Comparison of ENCODE assay signal across 9 mouse cellular contexts in genomic region chr4:9010381-9011128, GRCm38 (mm10).
A peak's percentile ranks its signal among the peaks of the same experiment; 100 is the strongest.
DNase-seq lines count a peak whose midpoint lies in the region; ATAC-seq and TF ChIP-seq lines count a peak whose summit lies in the region.
"Had no signal": no experiment of that assay in that cellular context is flagged by ENCODE, and none has a peak within 500 bp of the region (broad histone marks: within the 10 kb centered on the region; RNA-seq: fewer than 3 reads in every experiment).

No protein-coding gene starts in this region.

- H3K9ac ChIP-seq in hindbrain, embryonic 11.5 days (ENCODE audit: low read depth, low read length) = no peak overlapping the region
- H3K9ac ChIP-seq in midbrain, embryonic 14.5 days (replicated peaks; ENCODE audit: low read length) = no peak overlapping the region
- H3K9ac ChIP-seq: lung, embryonic 14.5 days had no signal

- 31% methylated on average over 17 of the region's 17 CpGs for WGBS in kidney, adult 2 months
- 48% methylated on average over 17 of the region's 17 CpGs for WGBS in hindbrain, embryonic 11.5 days
- WGBS in midbrain, embryonic 14.5 days = 34% methylated on average over 17 of the region's 17 CpGs

- no peak overlapping the region for H3K4me3 ChIP-seq in kidney, adult 2 months (ENCODE audit: insufficient read depth, low read depth, low read length)
- H3K4me3 ChIP-seq in hindbrain, embryonic 11.5 days (ENCODE audit: low read depth, low read length) = no peak overlapping the region
- H3K4me3 ChIP-seq in midbrain, embryonic 14.5 days (replicated peaks; ENCODE audit: low read depth, low read length) = no peak overlapping the region

- TF ChIP-seq CTCF in kidney, adult 2 months (conservative IDR thresholded peaks at IDR 0.05; ENCODE audit: insufficient read depth, insufficient read length, low read depth, low read length) = no peak

- no peak overlapping the region for H3K4me2 ChIP-seq in hindbrain, embryonic 11.5 days (replicated peaks; ENCODE audit: low read depth, low read length)
- H3K4me2 ChIP-seq in midbrain, embryonic 14.5 days (ENCODE audit: low read length) = peak overlapping the region; percentile 21; the same call in 1 of the 2 replicates
- H3K4me2 ChIP-seq: lung, embryonic 14.5 days had no signal

- peak; percentile 10; the same call in 1 of the 2 replicates for ATAC-seq in hindbrain, embryonic 11.5 days (ENCODE audit: low FRiP score)
- ATAC-seq in midbrain, embryonic 14.5 days (ENCODE audit: low FRiP score, low TSS enrichment) = peak; percentile 77

- H3K27ac ChIP-seq in kidney, adult 2 months (ENCODE audit: insufficient read depth, low read depth, low read length) = no peak overlapping the region
- H3K27ac ChIP-seq in hindbrain, embryonic 11.5 days (ENCODE audit: low read depth, low read length) = no peak overlapping the region
- H3K27ac ChIP-seq in midbrain, embryonic 14.5 days (replicated peaks; ENCODE audit: low read depth, low read length) = peak overlapping the region; percentile 50

- no peaks in the 10 kb centered on the region for H3K27me3 ChIP-seq in kidney, adult 2 months (replicated peaks; ENCODE audit: control insufficient read depth, insufficient read depth, low read length)
- H3K27me3 ChIP-seq in hindbrain, embryonic 11.5 days (ENCODE audit: control insufficient read depth, insufficient read depth, low read length) = no peaks in the 10 kb centered on the region
- no peaks in the 10 kb centered on the region for H3K27me3 ChIP-seq in midbrain, embryonic 14.5 days (ENCODE audit: control insufficient read depth, insufficient read depth, low read length)

- no peak for TF ChIP-seq POLR2A in kidney, adult 2 months (IDR thresholded peaks at IDR 0.05; ENCODE audit: low read depth, low read length)

- no peaks in the 10 kb centered on the region for H3K9me3 ChIP-seq in hindbrain, embryonic 11.5 days (ENCODE audit: control insufficient read depth, low read length)
- H3K9me3 ChIP-seq in midbrain, embryonic 14.5 days (ENCODE audit: control insufficient read depth, low read length) = no peaks in the 10 kb centered on the region

- H3K36me3 ChIP-seq in kidney, adult 2 months (ENCODE audit: control insufficient read depth, insufficient read depth, low read length) = no peaks in the 10 kb centered on the region
- no peaks in the 10 kb centered on the region for H3K36me3 ChIP-seq in hindbrain, embryonic 11.5 days (ENCODE audit: control insufficient read depth, insufficient read depth, low read length)
- no peaks in the 10 kb centered on the region for H3K36me3 ChIP-seq in midbrain, embryonic 14.5 days (ENCODE audit: control insufficient read depth, insufficient read depth, low read length)

- DNase-seq in kidney, adult 2 months = peak; percentile 12
- no peak for DNase-seq in kidney, adult 8-10 months
- DNase-seq in cerebellum, adult 9-10 months = peak; percentile 78
- peak; percentile 22 for DNase-seq in hindbrain, embryonic 11.5 days (ENCODE audit: low spot score)
- DNase-seq in midbrain, embryonic 14.5 days = peak; percentile 66
- DNase-seq in layer of hippocampus, adult 8-10 months (ENCODE audit: low spot score in 2 of 2) = no peak
- no peak for DNase-seq in heart, adult 8-10 months (ENCODE audit: low spot score)
- no peak for DNase-seq in thymus, postnatal 14 days

- H3K4me1 ChIP-seq in kidney, adult 2 months (ENCODE audit: control insufficient read depth, insufficient read depth, low read length) = no peaks in the 10 kb centered on the region
- H3K4me1 ChIP-seq in hindbrain, embryonic 11.5 days (replicated peaks; ENCODE audit: control insufficient read depth, insufficient read depth, low read length) = no peaks in the 10 kb centered on the region
- H3K4me1 ChIP-seq in midbrain, embryonic 14.5 days (ENCODE audit: control insufficient read depth, insufficient read depth, low read length) = peaks cover 23% of the 10 kb centered on the region

Comparison
In these comparisons a context has a peak if more than half of its experiments do, and no peak if none do; other contexts are left out.
1. DNase-seq: peak in kidney, adult 2 months (single experiment), cerebellum, adult 9-10 months (single experiment), hindbrain, embryonic 11.5 days (single experiment) and midbrain, embryonic 14.5 days (single experiment); none in kidney, adult 8-10 months (0 of 2), layer of hippocampus, adult 8-10 months (0 of 2), heart, adult 8-10 months (single experiment) and thymus, postnatal 14 days (single experiment).